Mouse (Mus musculus) urinary bladder, postnatal 4 days (tissue): ENCODE data around the gene Gpr107.

Experiments
- DNase-seq, 2 experiments: peaks; one replicate each; pipeline ENCODE4 v3.0.0; 2021 to 2022; ENCODE audit warnings: low spot score in 2 of 2

Gene Gpr107

DNA sequence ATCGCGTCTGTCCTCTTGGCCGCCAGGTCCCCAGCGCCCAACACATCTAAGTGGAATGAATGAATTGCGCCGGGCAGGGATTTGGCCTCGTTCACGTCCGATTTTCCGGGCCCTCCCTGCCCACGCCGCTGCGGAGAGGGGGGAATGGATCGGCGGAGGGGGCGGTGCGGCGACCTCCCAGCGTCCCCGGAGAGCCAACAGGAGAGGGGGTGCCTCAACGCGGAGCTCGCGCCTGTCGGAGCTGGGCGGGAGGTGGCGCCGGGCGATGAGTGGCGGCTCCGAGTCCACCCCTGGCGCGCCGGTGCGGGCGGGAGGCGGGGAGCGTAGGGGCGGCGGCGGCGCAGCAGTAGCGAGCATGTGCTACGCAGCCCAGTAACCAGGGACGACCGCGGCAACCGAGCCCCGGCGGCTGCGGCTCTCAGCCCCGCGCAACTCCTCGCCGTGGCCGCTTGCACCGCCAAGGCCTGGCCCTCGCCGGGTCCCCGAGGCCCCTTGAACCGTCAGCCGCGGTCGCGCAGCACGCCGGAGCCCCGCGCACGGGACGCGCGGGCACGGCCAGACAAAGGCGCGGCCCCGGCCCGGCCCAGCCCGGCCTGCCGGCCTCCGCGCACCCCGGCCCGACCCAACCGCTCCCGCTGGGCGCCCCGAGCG, 93.5 kb downstream of the Gpr107 start, which contains the start of gene Ncs1:
Ncs1 (plus strand) TSS at position 333 of the 651 bp plus-strand sequence.
- DNase-seq, result peak; percentile 71

DNA sequence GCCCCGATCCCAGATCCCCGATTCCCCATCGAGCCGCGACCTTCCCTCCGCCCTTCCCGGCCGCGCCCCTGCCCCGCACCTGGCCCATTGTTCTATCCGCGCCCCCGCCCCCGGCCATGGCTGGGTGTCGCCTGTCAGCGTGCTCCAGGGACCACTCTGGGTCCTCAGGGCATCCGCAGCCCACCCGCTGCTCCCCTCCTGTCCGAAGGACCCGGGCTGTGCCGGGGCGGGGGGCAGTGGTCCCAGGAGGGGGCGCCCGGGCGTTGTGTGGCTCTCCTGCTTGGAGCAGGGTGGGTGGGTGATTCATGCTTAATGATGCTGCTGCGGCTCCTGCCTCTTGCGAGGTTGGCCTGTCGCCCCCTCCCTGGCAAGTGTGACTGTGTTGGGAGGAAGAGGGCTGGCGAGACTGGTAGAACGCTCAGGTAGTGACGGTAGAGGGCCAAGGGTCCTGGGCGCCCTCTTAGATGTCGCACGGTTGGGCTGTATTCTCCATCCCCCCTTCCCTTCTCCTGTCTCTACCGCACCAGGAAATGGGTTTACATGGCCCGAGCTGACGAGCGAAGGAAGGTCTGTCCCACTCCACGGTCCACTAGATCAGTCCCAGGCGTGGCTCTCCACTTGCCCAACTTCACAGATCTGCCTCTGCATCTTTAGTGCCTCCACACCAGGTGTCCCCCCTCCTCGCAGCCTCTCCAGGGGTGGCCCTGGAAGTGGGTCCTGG, 94.3 kb downstream of the Gpr107 start:
- peak in 1 of 2 experiments; percentile 35 for DNase-seq

GRCm38 (mm10) chr2:31248856-31249255, 96.7 kb downstream of the Gpr107 start:
- no peak for DNase-seq

GRCm38 (mm10) chr2:31252167-31252566, 100.1 kb downstream of the Gpr107 start:
- DNase-seq, result no peak

DNA sequence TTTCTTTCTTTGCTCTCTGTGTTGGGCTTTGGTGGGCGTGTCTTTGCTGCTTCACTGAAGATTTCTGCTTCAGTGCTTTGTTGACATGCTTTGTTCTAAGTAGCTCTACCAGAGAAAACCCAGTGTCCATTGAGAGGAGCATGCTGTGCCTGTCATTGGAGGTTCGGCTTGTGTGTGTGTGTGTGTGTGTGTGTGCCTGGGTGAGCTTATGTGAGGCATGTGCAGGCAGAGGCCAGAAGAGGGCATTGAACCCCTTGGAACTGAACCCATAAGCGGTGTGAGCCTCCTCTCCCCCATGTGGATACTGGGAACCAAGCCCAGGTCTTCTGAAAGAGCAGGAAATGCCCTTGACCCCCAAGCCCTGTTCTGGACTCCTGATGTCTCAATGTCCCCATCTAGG, 101.3 kb downstream of the Gpr107 start:
- no peak for DNase-seq

DNA sequence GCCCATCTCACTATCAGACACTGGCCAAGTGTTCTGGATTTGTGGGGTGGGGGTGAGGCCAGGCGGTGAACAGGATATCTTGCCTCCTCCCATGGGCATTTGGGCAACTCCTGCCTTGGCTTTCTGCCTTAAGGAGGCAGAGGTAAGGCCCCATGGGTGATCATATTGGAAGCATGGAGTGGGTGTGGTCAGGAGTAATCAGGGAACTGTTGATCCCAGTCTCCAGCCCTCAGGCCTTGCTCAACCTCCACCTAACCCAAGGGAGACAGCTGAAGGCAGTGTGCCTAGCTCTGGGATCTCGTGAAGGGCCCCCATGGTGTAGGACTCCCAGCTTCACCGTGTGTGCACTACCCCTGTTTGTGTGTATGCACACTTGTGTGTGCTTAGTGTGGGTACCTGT, 102.7 kb downstream of the Gpr107 start:
- no peak for DNase-seq

GRCm38 (mm10) chr2:31255952-31256938, 104.1 kb downstream of the Gpr107 start:
- peak; percentile 60 to 66 for DNase-seq

DNA sequence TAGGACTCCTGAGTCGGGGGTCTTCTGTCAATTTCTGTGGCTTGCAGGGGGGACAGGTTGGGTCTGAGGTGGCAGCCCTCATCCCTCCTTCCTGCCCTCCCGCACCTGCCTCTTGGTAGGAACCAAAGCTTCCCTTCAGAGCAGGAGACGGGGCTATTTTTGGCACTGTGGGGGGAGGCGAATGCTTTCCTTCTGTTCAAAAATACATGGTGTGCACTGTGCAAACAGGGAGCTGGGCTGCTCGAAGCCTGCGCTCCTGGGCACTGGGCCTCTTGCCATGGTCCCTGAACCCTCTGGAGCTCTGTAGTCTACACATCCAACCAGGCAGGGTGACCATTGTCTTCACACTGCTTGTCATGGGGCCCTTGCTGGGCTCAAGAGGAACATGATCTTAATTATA, 105.0 kb downstream of the Gpr107 start:
- DNase-seq, result no peak

GRCm38 (mm10) chr2:31258609-31259366, 106.7 kb downstream of the Gpr107 start:
- peak; percentile 73 to 76 for DNase-seq

DNA sequence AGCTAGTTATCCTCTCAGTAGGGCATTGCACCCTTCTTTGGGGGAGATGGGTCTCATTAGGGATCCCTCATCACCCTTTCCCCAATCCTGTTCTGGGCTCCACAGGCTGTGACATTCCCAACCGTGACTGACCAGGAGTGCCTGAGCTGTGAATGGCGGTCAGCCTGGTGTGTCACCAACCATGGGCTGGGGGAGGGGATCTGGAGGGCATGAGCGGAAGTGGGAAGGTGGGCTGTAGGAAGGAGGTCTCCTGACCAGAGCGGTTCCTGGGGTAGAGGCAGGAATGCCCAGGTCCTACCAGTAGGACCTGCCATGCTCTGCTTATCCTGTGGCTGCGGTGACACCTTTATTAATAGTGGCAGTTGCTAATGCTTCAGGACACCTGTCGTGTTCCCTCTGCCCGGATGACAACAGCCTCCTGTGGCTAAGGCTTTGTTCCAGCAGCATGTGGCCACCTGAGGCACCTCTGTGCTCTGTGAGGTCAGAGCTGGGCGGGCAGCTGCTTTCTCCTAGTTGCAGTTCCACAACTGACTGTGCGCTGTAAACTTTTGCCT, 107.3 kb downstream of the Gpr107 start:
- no peak for DNase-seq

GRCm38 (mm10) chr2:31260549-31260948, 108.4 kb downstream of the Gpr107 start:
- DNase-seq, result no peak

- DNase-seq, result no peak
These were observed 110.9 kb downstream of the Gpr107 start for GRCm38 (mm10) chr2:31263039-31263461.

GRCm38 (mm10) chr2:31263746-31264378, 111.7 kb downstream of the Gpr107 start:
- DNase-seq, result peak; percentile 69 to 77

DNA sequence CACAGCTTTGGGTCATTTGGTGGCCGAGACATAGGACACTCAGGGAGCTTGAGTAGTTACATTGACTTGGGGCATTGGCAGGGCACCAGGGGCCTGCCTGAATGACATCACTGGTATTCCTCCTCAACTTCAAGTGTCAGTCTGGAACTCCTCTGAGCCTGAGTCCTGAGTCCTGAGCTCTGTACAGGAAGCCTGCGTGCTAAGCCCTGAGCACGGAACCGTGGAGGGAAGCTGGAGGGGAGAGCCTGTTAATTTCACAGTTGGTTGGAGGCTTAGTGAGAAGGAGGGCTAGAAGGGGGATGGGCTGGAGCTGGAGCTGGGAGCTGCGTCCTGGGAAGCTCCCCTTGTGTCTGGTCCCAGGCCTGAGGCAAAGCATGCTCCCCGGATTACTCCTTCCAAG, 115.3 kb downstream of the Gpr107 start:
- DNase-seq, result no peak
